Mouse (Mus musculus): ENCODE data around the gene Sfxn2.

Gene Sfxn2

GRCm38 (mm10) chr19:46631637-46632036 is 58.5 kb downstream of the Sfxn2 start:
- DNase-seq (ENCODE audit: low read depth) = no peak

GRCm38 (mm10) chr19:46635766-46636165 is 62.6 kb downstream of the Sfxn2 start:
- DNase-seq (ENCODE audit: low read depth) = no peak

- DNase-seq (ENCODE audit: low read depth) = no peak
These were observed 64.4 kb downstream of the Sfxn2 start for GRCm38 (mm10) chr19:46637598-46637997.

GRCm38 (mm10) chr19:46639053-46639452 is 65.9 kb downstream of the Sfxn2 start:
- no peak for DNase-seq (ENCODE audit: low read depth)

GRCm38 (mm10) chr19:46639496-46639895 is 66.3 kb downstream of the Sfxn2 start:
- DNase-seq (ENCODE audit: low read depth) = no peak

GRCm38 (mm10) chr19:46640780-46641179 is 67.6 kb downstream of the Sfxn2 start:
- DNase-seq (ENCODE audit: low read depth) = no peak

GRCm38 (mm10) chr19:46641420-46642085 is 68.4 kb downstream of the Sfxn2 start:
- peak; percentile 30 for DNase-seq (ENCODE audit: low read depth)

GRCm38 (mm10) chr19:46642136-46642753 is 69.1 kb downstream of the Sfxn2 start:
- peak; percentile 43 for DNase-seq (ENCODE audit: low read depth)

GRCm38 (mm10) chr19:46643236-46643635 is 70.1 kb downstream of the Sfxn2 start:
- DNase-seq (ENCODE audit: low read depth) = peak; percentile 40

GRCm38 (mm10) chr19:46644343-46644792 is 71.2 kb downstream of the Sfxn2 start:
- DNase-seq (ENCODE audit: low read depth) = no peak

GRCm38 (mm10) chr19:46644793-46645602 is 71.8 kb downstream of the Sfxn2 start:
- peak; percentile 74 for DNase-seq (ENCODE audit: low read depth)

GRCm38 (mm10) chr19:46646041-46646481 is 72.9 kb downstream of the Sfxn2 start:
- DNase-seq (ENCODE audit: low read depth) = no peak

- DNase-seq (ENCODE audit: low read depth) = no peak
These were observed 74.1 kb downstream of the Sfxn2 start for GRCm38 (mm10) chr19:46647254-46647653.
